Mouse (Mus musculus): ENCODE results near the gene Map10.

The Map10 gene

GRCm38 (mm10) chr8:125722675-125723074 lies 53.1 kb downstream of the Map10 start:
- no peak for DNase-seq

All from liver (tissue).